Mouse (Mus musculus): Measurements from ENCODE around the gene 1810037I17Rik. TPM values are rescaled to one million over a fixed set of nuclear protein-coding genes. Genes with fewer than 3 reads are reported as not detected.
"Not testable (repeated sequence)": the region's sequence is repeated elsewhere in the genome, so short reads cannot be mapped to it uniquely, and the experiment has no call there.

The 1810037I17Rik gene
- polyA plus RNA-seq, 2 experiments from 2014 or later: 84.8 to 103 TPM

DNA sequence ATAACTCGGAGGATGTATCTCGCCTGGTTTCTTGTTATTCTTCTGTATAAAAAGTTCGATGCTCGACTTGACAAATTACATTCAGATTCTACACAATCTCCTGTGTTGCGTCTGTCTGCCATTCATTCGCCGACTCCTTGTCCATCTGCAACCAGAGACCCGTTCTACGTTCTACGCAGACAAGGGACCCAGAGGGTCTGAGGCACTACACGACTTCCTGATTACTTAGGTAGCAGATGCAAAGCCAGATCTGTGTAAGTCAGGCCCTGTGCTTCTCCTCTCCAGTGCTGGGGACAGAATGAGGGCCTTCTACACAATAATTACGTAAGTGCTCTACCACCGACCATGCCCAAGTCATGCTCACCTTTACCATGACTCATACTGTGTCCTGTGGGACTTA lies 13.2 kb downstream of the 1810037I17Rik start:
- not testable (repeated sequence) for ATAC-seq

DNA sequence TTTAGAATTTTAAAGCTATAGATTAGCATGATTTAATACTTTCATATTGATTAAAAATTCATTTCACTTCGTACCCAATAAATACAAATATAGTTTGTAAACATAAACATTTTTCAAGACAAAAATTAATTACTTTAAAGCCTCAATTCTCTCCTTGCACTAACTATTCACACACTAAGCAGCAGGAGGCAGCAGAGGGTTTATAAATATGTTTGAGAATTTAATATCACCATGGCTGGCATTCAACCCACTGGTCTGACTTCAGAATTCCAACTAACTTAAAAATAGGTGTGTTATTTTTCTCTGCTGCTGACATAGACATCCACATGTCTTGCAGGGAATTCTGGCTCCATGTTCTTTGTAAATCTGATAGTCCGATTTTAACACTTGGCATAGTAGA lies 15.2 kb downstream of the 1810037I17Rik start:
- ATAC-seq: peak; percentile 76

DNA sequence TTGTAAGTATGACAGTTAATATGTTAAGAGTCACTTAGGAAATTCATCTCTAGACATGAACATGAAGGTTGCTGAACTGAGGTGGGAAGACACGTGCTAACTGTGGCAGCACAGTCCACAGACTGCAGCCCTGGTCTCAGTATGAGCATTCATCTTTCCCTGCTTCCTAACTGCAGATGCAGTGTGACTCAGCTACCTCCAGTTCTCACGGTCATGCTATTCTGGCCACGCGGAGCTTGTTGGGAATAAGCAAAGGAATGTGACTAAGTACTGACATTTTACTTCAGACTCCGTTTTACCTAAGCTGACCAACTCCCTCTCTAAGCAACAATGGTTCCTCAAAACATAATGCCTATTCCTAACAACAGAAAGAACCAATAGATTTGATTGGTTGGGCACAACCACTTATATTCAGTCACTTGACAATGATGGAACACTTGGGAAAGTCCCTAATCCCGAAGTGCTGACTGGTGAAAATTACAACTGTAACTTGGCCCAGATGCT lies 19.4 kb downstream of the 1810037I17Rik start:
- ATAC-seq: no peak

DNA sequence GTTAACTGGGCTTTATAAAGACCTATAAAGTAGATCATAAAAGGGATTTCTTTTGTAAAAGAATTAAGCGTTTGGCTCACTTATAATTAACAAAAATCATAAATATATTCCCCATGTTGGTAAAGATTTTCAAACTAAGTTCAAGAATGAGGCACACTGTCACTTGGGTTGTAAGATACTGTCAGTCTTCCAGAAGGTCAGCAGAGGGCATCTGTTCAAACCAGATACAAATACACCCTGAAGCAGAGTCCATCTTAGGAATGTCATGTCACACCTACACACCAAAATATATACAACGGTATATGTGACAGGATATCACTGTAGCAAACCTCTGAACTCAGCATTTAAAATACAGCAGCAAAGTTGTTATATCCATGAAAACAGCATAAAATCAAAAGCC lies 26.1 kb downstream of the 1810037I17Rik start:
- no peak for ATAC-seq

DNA sequence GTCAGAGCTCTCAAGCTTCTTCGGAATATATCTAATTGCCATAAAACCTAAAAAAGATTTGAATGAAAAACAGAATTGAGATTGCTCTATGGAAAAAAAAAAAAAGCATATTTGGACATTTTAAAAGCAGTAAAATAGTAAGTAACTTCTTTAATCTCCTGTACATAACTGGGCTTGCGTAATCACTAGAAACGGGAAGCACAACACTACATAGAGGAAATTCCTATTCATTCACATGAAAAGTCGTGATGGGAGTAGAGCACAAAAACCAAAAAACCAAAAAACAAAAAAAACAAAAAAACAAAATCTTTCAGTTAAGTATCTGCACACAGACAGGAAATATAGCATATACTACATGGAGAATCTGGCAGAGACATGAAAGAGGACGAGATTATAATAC lies 40.3 kb downstream of the 1810037I17Rik start:
- no peak for ATAC-seq

DNA sequence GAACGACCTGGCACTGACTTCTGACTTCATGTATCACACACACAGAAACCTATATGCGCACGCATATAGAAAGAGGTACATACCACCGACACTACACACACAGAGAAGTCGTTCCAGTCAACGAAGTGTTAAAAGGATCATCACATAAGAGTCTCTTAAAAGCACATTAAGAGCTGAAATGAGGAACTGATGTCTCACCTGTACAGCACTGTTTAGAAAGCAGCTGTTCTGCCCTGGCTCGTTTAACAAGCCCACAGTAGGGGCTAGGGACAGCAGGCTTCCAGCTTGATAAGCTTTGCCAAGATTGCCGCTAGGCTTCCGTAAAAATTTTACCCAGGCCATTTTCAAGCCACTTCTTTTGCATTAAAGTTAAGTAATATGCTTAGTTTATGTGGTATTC lies 44.4 kb downstream of the 1810037I17Rik start:
- no peak for ATAC-seq

DNA sequence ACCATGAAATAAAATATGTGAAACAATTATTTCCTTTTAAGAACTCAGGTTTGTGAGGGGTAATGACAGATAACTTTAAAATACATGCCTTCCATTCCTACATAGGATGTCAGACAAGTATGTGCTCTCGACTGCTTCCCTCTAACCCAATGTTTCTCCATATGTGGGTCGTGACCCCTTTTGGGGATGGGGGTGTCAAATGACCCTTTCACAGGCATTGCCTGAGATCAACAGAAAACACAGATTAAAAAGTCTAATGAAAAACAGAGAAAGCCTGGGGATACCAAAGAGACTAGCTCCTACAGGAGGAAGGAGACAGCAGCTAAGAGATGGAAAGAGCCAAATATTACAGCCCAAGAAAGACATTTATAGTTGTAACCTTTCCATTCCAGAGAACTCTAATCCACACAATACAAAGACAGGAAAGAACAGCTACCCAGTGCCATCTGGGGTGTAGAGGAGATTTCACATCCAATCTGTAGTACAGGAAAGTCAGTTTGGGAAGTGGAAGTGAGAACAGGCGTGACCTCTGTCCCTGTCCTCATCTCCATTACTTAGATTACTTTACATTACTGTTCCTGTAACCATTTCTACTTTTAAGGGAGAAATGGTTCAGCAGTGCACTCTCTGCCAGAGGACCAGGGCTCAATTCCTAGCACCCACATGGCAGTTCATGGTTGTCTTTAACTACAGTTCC lies 48.3 kb downstream of the 1810037I17Rik start:
- no peak for ATAC-seq

DNA sequence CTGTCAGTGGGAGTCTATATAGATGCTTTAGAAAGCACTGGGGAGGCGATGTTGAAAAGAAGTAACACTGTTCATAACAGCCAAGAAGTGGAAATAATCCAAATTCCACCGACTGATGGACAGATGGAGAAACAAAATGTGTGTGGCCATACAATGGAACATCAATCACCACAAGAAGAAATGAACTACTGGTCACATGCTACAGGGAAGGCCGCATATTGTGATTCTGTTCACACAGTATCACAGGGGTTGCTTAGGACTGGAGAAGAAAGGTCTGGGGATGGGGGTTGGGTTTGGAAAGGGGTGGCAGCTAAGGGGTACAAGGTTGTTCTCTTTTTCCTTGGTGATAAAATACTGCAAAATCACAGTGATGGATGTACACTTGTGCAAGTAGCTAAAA lies 50.8 kb downstream of the 1810037I17Rik start:
- no peak for ATAC-seq

DNA sequence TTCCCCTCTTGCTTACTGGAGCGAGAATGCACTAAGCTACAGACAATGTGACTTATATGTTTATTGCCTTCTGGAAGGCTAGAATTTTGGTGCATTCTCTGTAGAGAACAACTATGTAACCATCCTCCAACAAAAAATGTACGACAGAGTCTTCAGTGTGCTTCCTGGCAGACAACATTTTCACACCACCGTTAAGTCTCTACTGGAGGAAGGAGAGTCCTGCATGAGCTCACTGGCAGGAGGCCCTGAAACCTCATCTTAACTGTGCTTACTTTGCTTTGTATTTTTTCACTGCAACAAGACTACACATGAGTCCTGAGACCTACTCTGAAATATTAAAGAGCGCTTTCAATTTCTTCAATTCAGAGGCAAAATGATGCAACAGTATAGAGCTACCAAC lies 51.4 kb downstream of the 1810037I17Rik start:
- ATAC-seq: no peak

Other genes with a start within 250 kb of the 1810037I17Rik start
- gene Pde5a, start 195.3 kb upstream of the 1810037I17Rik start, polyA plus RNA-seq (2017; shearing (Covaris generic)): under 1 TPM; 0.08 to 0.11 TPM
- gene Fabp2, start 29.1 kb upstream of the 1810037I17Rik start, polyA plus RNA-seq (2017; shearing (Covaris generic)): not detected
- not detected for gene Gm10959, start 4.8 kb upstream of the 1810037I17Rik start, polyA plus RNA-seq (2017; shearing (Covaris generic))
- 10 to 100 TPM; 14.9 to 18.4 TPM for gene Usp53, start 60.3 kb downstream of the 1810037I17Rik start, polyA plus RNA-seq (2017; shearing (Covaris generic))
- gene Myoz2, start 110.8 kb downstream of the 1810037I17Rik start, polyA plus RNA-seq (2017; shearing (Covaris generic)): under 1 TPM in 1 of 2 experiments, not detected in 1; 0.13 TPM